Mouse (Mus musculus) embryonic facial prominence, embryonic 11.5 days (tissue): ENCODE results near the gene 1700057G04Rik. TPM values are rescaled to one million over a fixed set of nuclear protein-coding genes. Genes with fewer than 3 reads are reported as not detected.

ENCODE experiments used
- ATAC-seq: fragments of 200-750 bp; cut with Nextera tagmentation; replicated peaks from 2 replicates; pipeline ENCODE4 v1.8.0; 2017; ENCODE audit warnings: low read depth; ENCODE audit not compliant: insufficient number of reproducible peaks, low FRiP score, low TSS enrichment
- DNase-seq: peaks from one replicate; pipeline ENCODE4 v3.0.0-alpha.2; 2015; ENCODE audit warnings: low spot score
- H3K27ac ChIP-seq: fragments of 300-500 bp; sonication (generic); replicated peaks from 2 replicates; pipeline ENCODE4 v1.5.1; 2014; ENCODE audit warnings: mild to moderate bottlenecking, low read depth, low read length, control low read depth
- H3K27me3 ChIP-seq: fragments of 300-500 bp; sonication (generic); 2 replicates; pipeline ENCODE4 v1.6.1; 2014; ENCODE audit warnings: mild to moderate bottlenecking, low read length, moderate library complexity, mixed read lengths; ENCODE audit not compliant: control insufficient read depth, insufficient read depth
- H3K36me3 ChIP-seq: fragments of 300-500 bp; sonication (generic); replicated peaks from 2 replicates; pipeline ENCODE4 v1.6.1; 2014; ENCODE audit warnings: low read depth, mild to moderate bottlenecking, low read length, moderate library complexity, mixed read lengths; ENCODE audit not compliant: control insufficient read depth, insufficient read depth
- H3K4me1 ChIP-seq: fragments of 300-500 bp; sonication (generic); 2 replicates; pipeline ENCODE4 v1.6.1; 2014; ENCODE audit warnings: low read length, mixed read lengths; ENCODE audit not compliant: control insufficient read depth, insufficient read depth
- H3K4me2 ChIP-seq: fragments of 300-500 bp; sonication (generic); 2 replicates; pipeline ENCODE4 v1.6.1; 2014; ENCODE audit warnings: low read depth, mild to moderate bottlenecking, control low read depth, low read length, moderate library complexity
- H3K4me3 ChIP-seq: fragments of 300-500 bp; sonication (generic); 2 replicates; pipeline ENCODE4 v1.5.1; 2014; ENCODE audit warnings: low read depth, low read length, control low read depth
- H3K9ac ChIP-seq: fragments of 300-500 bp; sonication (generic); replicated peaks from 2 replicates; pipeline ENCODE4 v1.6.1; 2014; ENCODE audit warnings: mild to moderate bottlenecking, control low read depth, low read length
- H3K9me3 ChIP-seq: fragments of 300-500 bp; sonication (generic); replicated peaks from 2 replicates; pipeline ENCODE4 v1.6.1; 2016; ENCODE audit warnings: mild to moderate bottlenecking, low read length, inconsistent platforms, mixed read lengths; ENCODE audit not compliant: control insufficient read depth
- WGBS: fragments of 180-500 bp; shearing (Covaris S2); extraction: QIAGEN DNeasy Blood & Tissue Kit; methylation state at CpG from one replicate; pipeline ENCODE4 v1.1.7; 2014; 5-methylcytosine and 5-hydroxymethylcytosine counted together
- polyA plus RNA-seq: library from polyadenylated mRNA; unstranded; fragments of >200 nt; fragmentation: Nextera tagmentation; extraction: Ambion mirVana; gene quantifications from 2 replicates; pipeline ENCODE4 v1.2.1, GENCODE M21; 2014

1700057G04Rik gene
- polyA plus RNA-seq, 1 experiment from 2014 or later = not detected

GRCm38 (mm10) chr9:92353306-92353705 lies 44.1 kb downstream of the 1700057G04Rik start:
- no peak overlapping the region for H3K4me2 ChIP-seq
- no peak overlapping the region for H3K9ac ChIP-seq
- 70% methylated on average over 3 of the region's 3 CpGs for WGBS
- no peak overlapping the region for H3K27ac ChIP-seq
- H3K9me3 ChIP-seq = no peaks in the 10 kb centered on the region
- no peak for ATAC-seq
- H3K4me3 ChIP-seq = no peak overlapping the region
- H3K27me3 ChIP-seq = no peaks in the 10 kb centered on the region
- DNase-seq = no peak
- H3K4me1 ChIP-seq = no peaks in the 10 kb centered on the region
- no peaks in the 10 kb centered on the region for H3K36me3 ChIP-seq

GRCm38 (mm10) chr9:92360691-92361310 lies 51.6 kb downstream of the 1700057G04Rik start:
- no peak for DNase-seq
- Histone ChIP-seq H3K4me2 (no peak overlapping the region), H3K27ac (no peak overlapping the region), H3K27me3 (no peaks in the 10 kb centered on the region), H3K4me3 (no peak overlapping the region), H3K9me3 (no peaks in the 10 kb centered on the region), H3K4me1 (no peaks in the 10 kb centered on the region), H3K36me3 (no peaks in the 10 kb centered on the region), H3K9ac (no peak overlapping the region)
- 58% methylated on average over 1 of the region's 1 CpGs for WGBS
- no peak for ATAC-seq

- no peak overlapping the region for H3K4me2 ChIP-seq
- no peaks in the 10 kb centered on the region for H3K9me3 ChIP-seq
- H3K4me1 ChIP-seq = no peaks in the 10 kb centered on the region
- no peaks in the 10 kb centered on the region for H3K27me3 ChIP-seq
- DNase-seq = no peak
- no peak overlapping the region for H3K27ac ChIP-seq
- H3K36me3 ChIP-seq = no peaks in the 10 kb centered on the region
- 89% methylated on average over 2 of the region's 2 CpGs for WGBS
- H3K9ac ChIP-seq = no peak overlapping the region
- no peak overlapping the region for H3K4me3 ChIP-seq
- no peak for ATAC-seq
These were observed 54.3 kb downstream of the 1700057G04Rik start for GRCm38 (mm10) chr9:92363478-92363877.

GRCm38 (mm10) chr9:92368920-92369319 lies 59.7 kb downstream of the 1700057G04Rik start:
- no peaks in the 10 kb centered on the region for H3K36me3 ChIP-seq
- ATAC-seq (no peak), DNase-seq (no peak)
- H3K9me3 ChIP-seq = no peaks in the 10 kb centered on the region
- H3K9ac ChIP-seq = no peak overlapping the region
- H3K4me2 ChIP-seq = no peak overlapping the region
- H3K4me1 ChIP-seq = no peaks in the 10 kb centered on the region
- no peak overlapping the region for H3K27ac ChIP-seq
- H3K4me3 ChIP-seq = no peak overlapping the region
- H3K27me3 ChIP-seq = no peaks in the 10 kb centered on the region

- H3K27ac ChIP-seq = no peak overlapping the region
- no peaks in the 10 kb centered on the region for H3K36me3 ChIP-seq
- no peaks in the 10 kb centered on the region for H3K9me3 ChIP-seq
- ATAC-seq = no peak
- H3K4me1 ChIP-seq = no peaks in the 10 kb centered on the region
- no peak for DNase-seq
- no peaks in the 10 kb centered on the region for H3K27me3 ChIP-seq
- H3K4me2 ChIP-seq = no peak overlapping the region
- H3K9ac ChIP-seq = no peak overlapping the region
- 48% methylated on average over 4 of the region's 4 CpGs for WGBS
- H3K4me3 ChIP-seq = no peak overlapping the region
These were observed 64.7 kb downstream of the 1700057G04Rik start for GRCm38 (mm10) chr9:92373896-92374295.

- ATAC-seq (no peak), DNase-seq (peak; percentile 16)
- Histone ChIP-seq H3K4me2 (no peak overlapping the region), H3K9ac (no peak overlapping the region), H3K36me3 (no peaks in the 10 kb centered on the region), H3K27ac (no peak overlapping the region), H3K27me3 (no peaks in the 10 kb centered on the region), H3K9me3 (no peaks in the 10 kb centered on the region), H3K4me1 (no peaks in the 10 kb centered on the region), H3K4me3 (no peak overlapping the region)
- 40% methylated on average over 7 of the region's 7 CpGs for WGBS
These were observed 65.6 kb downstream of the 1700057G04Rik start for GRCm38 (mm10) chr9:92374705-92375199.

- DNase-seq (no peak), ATAC-seq (no peak)
- H3K9ac ChIP-seq = no peak overlapping the region
- no peaks in the 10 kb centered on the region for H3K27me3 ChIP-seq
- H3K27ac ChIP-seq = no peak overlapping the region
- no peaks in the 10 kb centered on the region for H3K4me1 ChIP-seq
- no peak overlapping the region for H3K4me2 ChIP-seq
- no peaks in the 10 kb centered on the region for H3K9me3 ChIP-seq
- WGBS = 71% methylated on average over 8 of the region's 8 CpGs
- no peak overlapping the region for H3K4me3 ChIP-seq
- H3K36me3 ChIP-seq = no peaks in the 10 kb centered on the region
These were observed 66.2 kb downstream of the 1700057G04Rik start for GRCm38 (mm10) chr9:92375378-92375777.

GRCm38 (mm10) chr9:92377967-92378366 lies 68.8 kb downstream of the 1700057G04Rik start:
- Histone ChIP-seq H3K4me1 (no peaks in the 10 kb centered on the region), H3K9ac (no peak overlapping the region), H3K27ac (no peak overlapping the region), H3K4me3 (no peak overlapping the region), H3K4me2 (no peak overlapping the region), H3K36me3 (no peaks in the 10 kb centered on the region), H3K27me3 (no peaks in the 10 kb centered on the region), H3K9me3 (no peaks in the 10 kb centered on the region)
- DNase-seq (no peak), ATAC-seq (no peak)
- 76% methylated on average over 1 of the region's 1 CpGs for WGBS
